Mouse (Mus musculus): Measurements from ENCODE around the gene Trim65.

The Trim65 gene

GRCm38 (mm10) chr11:116130488-116131205, at the start of gene Trim65:
Gene Trim65 (minus strand): TSS chr11:116131128.
- peak; percentile 89 to 90 for DNase-seq

- DNase-seq, result no peak
Measured at GRCm38 (mm10) chr11:116178411-116179121, 47.6 kb upstream of the Trim65 start.

GRCm38 (mm10) chr11:116176010-116176409, 45.1 kb upstream of the Trim65 start:
- DNase-seq, result no peak

- no peak for DNase-seq
Measured at GRCm38 (mm10) chr11:116174775-116175448, 44.0 kb upstream of the Trim65 start.

DNA sequence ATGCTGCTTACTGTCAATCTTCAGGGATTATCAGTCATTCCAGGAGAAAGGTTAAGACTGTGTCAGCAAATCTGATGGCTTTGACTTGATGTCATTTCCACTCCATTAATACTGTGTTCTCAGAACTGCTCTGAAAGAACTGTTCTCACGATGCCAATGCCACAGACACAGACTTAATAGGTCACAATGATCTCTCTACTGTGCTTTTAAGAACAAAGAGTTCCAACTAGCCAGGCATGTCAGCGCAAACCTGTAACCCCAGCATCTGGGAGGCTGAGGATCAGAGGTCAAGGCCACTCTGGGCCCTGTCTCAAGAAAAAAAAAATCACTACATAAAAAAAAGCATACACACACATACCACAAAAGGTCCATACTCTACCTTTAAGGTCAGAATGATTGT, 41.0 kb upstream of the Trim65 start:
- DNase-seq, result no peak

DNA sequence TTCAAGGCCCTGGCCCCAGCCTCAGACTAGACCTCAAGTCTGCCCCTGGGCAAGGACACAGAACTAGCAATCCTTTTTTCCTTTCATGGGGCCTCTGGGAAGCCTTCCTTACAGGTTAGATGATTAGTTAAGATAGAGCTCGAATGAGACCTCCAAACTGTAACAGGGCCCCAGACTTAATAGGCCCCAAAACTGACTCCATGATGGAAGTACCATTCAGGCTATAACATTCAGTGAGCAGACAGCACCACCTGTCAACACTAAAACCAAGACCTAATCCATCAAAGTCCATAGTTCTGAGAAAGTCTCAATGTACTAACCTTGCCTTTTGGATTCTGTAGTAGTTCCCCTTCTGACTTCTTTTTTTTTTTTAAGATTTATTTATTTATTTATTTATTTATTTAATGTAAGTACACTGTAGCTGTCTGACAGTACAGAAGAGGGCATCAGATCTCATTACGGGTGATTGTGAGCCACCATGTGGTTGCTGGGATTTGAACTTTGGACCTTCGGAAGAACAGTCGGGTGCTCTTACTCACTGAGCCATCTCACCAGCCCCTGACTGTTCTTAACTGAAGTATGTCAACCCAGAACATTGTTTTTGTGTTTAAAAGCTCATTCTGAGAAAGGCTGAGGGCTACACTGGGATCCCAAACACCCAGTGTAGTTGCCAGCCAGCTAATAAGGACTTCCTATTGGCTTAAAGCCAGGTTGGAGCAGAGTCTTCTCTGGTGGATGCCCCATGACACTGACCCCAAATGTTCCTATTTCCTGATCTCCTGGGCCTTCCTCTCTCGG, 39.3 kb upstream of the Trim65 start:
- no peak for DNase-seq

DNA sequence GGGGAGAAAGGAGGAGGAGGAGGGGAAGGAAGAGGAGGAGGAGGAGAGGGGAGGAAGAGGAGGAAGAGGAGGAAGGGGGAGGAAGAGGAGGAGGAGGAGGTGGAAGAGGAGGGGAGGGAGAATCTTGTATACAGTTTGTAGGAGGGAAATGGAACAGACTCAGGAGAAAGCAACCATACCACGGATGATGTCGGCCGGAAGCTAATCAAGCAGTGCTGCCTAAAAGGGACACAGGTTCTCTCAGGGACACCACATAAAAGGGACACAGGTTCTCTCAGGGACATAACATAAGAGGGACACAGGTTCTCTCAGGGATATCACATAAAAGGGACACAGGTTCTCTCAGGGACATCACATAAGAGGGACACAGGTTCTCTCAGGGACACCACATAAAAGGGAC, 38.3 kb upstream of the Trim65 start:
- no peak for DNase-seq

DNA sequence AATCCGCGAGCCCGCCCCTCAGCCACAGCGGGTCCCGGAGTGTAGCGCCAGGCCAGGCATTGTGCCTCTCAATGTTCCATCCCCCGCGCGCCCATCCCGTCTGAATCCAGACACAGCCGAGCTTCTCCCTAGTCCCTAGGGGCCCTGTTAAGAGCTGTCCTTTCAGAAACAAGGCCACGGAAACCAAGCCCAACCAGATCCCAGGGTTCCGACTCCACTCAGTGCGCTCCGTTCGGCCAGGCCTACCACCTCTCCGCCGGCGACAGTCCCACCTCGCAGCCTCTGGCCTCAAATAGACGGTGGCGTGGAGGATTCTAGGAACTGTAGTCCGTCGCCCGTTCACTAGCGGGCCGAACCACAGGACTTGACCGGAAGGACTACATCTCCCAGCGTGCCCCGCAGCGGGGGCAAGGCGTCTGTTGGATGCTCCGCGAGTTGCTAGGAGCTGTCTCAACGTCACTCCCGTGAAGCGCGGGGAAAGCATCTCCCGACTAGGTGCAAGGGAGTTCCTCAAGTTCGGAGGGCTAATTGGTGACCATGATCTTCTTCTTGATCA, 37.0 kb upstream of the Trim65 start, which contains the start of gene Fbf1:
Gene Fbf1 (minus strand): TSS at position 283 of the 556 bp plus-strand sequence.
- peak; percentile 98 for DNase-seq

- DNase-seq, result no peak
Measured at GRCm38 (mm10) chr11:116167232-116167631, 36.3 kb upstream of the Trim65 start.

DNA sequence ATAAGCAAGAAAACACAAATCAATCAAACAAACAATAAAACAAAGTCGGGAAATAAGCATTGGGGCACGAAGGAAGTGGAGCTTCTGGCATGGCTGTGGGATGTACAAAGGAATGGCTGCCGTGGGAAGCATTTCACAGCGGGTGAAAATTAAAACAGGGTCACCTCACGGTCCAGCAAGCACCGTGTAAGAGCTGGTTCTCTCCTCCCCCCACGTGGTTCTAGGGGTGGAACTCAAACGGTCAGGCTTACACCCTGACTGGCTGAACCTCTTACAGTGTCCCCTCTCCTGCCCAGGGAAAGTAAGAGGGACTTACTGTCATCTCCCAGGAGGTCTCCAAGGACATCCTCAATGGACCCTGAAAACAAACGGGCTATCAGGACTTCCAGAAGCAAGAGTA, 32.1 kb upstream of the Trim65 start:
- DNase-seq, result no peak

- DNase-seq, result peak in 1 of 2 experiments; percentile 51
Measured at GRCm38 (mm10) chr11:116162146-116162545, 31.2 kb upstream of the Trim65 start.

DNA sequence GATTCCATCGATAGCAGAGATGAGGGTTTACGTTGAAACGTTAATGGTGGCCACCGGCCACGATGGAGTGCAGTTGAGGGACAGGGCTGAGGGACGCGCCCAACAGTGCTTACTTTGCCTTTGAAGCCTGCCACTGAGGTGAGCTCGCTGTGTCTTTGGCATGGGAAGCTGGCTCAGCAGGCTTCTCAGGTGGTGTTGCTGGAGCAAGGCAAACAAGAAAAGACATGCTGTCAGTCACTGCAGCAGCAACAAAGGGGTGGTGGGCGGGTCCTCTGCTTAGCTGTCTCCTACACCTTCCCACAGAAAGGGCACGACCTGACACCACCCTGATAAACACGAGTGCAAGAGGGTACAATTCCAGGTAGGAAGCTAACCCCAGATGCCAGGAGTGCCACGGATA, 30.4 kb upstream of the Trim65 start:
- no peak for DNase-seq

DNA sequence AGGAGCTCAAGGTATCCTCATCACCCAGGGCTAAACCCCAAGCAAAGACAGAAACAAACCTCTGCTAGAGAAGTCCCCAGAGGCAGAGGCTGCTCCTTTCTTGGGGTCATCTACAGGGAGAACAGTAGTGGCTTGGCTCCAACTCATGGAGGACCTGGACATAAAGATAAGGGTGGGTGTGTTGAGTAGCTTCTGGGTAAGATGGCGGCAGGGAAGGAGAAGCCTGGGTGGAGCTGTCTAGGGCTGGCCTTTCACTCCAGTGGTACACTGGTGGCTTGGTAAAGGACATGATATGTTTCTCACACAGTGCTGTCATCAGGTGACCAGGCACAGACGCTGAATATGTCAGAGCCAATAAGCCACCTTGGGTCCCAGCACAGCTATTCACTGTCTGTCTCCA, 20.0 kb upstream of the Trim65 start:
- no peak for DNase-seq

- DNase-seq, result peak; percentile 56 to 60
Measured at GRCm38 (mm10) chr11:116149341-116149740, 18.4 kb upstream of the Trim65 start.

DNA sequence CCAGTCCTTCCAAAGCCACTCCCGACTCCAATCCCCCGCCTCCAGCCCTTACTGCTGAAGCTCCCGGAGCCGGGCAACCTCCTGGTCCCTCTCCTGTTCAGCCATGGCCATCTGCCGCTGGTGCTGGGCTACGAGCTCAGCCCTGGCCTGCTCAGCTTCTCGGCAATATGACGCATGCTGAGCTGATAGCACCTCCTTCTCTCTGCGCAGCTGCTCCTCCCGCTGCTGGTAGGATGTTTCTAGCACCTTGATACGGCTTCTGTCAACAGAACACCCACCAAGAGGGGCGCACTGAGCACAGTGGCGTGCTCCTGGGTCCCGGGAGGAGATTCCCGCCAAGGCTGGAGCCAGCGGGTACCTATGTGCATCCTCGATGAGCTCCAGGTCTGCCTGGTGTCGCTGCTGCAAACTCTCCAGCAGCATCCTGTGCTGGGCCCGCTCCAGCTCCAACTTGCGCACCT, 17.9 kb upstream of the Trim65 start:
- DNase-seq, result peak; percentile 79 to 85

DNA sequence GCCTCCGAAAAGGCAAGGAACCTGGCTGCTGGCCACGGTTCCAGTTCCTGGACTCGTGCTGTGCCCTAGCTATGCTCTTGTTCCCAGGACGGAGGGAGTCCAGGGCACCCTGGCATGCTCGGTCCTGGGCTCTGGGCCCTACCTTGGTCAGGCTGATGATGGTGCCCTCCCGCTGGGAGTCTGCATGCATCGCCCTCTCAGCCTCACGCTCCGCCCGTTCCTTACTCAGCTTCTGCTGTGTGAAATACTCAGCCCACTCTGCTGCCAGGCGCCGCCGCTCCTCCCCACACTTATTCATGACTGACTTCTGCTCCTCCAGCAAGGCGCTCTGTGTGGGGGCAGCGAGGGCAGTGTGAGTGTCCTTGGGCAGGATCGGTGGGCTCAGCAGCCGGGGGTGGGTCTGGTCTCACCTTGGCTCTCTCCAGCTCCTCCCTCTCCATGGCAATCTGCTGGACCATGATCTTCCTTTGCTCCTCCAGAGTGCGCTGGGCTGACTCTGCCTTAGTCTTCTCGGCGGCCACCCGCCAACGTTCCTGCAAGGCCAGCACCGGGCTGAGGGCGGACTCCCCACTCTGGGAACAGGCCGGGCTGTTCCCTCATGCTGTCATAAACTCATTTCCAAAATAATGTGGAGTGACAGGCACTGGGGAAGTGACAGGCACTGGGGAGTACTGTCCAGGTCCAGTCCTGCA, 15.5 kb upstream of the Trim65 start:
- peak; percentile 67 to 73 for DNase-seq

DNA sequence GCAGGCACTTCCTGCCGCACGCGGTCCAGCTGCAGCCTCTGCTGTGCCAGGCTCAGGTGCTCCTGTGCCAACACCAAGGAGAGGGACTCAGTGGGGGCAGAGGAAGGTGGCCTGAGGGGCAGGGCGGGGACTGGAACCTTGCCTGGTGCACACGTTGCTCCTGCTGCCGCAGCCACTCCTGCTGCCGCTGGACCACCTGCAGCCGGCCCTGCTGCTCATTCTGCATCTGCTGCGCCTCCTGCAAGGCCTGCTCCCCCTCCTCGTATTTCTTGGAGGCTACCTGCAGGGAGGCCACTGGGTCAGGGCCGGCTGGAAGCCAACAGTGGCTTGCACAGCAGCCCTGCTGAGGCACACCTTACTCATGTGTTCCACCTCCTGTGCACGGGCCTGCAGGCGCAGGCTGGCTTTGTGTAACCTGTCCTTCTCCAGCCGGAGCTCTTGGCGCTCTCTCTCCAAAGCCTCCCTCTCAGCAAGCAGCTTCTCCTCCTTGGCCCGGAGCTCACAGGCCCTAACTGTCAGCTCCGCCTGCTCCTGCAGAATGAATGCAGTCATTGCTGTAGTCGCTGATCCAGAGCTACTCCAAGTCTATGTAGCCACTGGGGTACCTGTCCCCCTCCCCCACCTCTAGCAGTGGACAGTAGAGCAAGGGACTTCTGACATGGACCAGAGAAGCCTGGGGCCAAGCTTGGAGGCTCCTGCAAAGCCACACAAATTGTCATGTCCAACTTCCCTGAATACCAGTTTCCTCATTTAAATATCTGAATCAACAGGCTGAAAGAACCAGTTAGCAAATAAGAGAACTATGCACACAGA, 14.8 kb upstream of the Trim65 start:
- peak; percentile 71 to 73 for DNase-seq

- DNase-seq, result no peak
Measured at GRCm38 (mm10) chr11:116143468-116143867, 12.5 kb upstream of the Trim65 start.

- no peak for DNase-seq
Measured at GRCm38 (mm10) chr11:116142211-116142991, 11.5 kb upstream of the Trim65 start.

All from cerebellum, postnatal 14 days (tissue).